Mouse (Mus musculus): ENCODE results near the gene Slc38a11. TPM values are rescaled to one million over a fixed set of nuclear protein-coding genes. Genes with fewer than 3 reads are reported as not detected.

Gene Slc38a11
- total RNA-seq, 1 experiment from 2014 or later: not detected

- ATAC-seq (replicated peaks in 1 of 2; ENCODE audit: insufficient read depth in 1 of 2, low FRiP score in 2 of 2, low TSS enrichment in 1 of 2, low read depth in 1 of 2, poor library complexity in 2 of 2, severe bottlenecking in 2 of 2): no peak
Measured at GRCm38 (mm10) chr2:65268731-65269130, 95.1 kb downstream of the Slc38a11 start.

GRCm38 (mm10) chr2:65267834-65268233 is 96.0 kb downstream of the Slc38a11 start:
- ATAC-seq (replicated peaks in 1 of 2; ENCODE audit: insufficient read depth in 1 of 2, low FRiP score in 2 of 2, low TSS enrichment in 1 of 2, low read depth in 1 of 2, poor library complexity in 2 of 2, severe bottlenecking in 2 of 2): no peak

GRCm38 (mm10) chr2:65266576-65267299 is 97.1 kb downstream of the Slc38a11 start:
- ATAC-seq (replicated peaks in 1 of 2; ENCODE audit: insufficient read depth in 1 of 2, low FRiP score in 2 of 2, low TSS enrichment in 1 of 2, low read depth in 1 of 2, poor library complexity in 2 of 2, severe bottlenecking in 2 of 2): no peak

Other genes starting within 250 kb of the Slc38a11 start
- 14.9 and 15.3 TPM in 2 replicates for gene Cobll1, start 124.6 kb downstream of the Slc38a11 start, total RNA-seq (2017)
- gene Scn3a, start 203.6 kb upstream of the Slc38a11 start, total RNA-seq (2017): not detected in 2 replicates

Measured in hematopoietic stem cell, adult 5-6 weeks (primary cell).